Mouse (Mus musculus): ENCODE measurements around the gene Tmem52.
"Not testable (repeated sequence)": the region's sequence is repeated elsewhere in the genome, so short reads cannot be mapped to it uniquely, and the experiment has no call there.

The Tmem52 gene

DNA sequence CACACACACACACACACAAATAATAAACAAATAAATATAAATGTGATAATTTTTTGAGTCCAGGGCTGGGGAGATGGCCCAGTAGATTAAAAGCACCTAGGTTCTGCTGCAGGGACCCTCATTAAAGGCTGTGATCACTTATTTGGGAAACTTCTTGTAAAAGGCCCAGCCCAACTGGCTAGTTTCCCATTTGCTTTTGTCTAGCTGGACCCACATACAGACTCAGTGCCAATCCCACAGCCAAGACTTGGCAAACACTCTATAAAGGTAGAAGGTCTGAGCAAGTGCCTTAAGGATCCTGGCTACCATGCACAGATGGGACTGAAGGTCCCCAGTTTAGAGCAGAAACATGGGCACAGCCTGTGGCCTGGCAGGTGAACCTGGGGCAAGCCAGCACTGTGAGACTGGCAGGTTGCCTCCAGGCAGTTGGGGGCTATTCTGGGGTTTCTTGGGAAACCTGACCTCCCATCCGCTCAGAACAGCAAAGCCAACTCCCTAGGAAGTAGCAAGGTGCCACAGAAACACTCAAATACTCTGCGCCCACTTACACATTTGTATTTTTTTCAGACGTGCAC, 3.9 kb downstream of the Tmem52 start:
- DNase-seq: no peak

DNA sequence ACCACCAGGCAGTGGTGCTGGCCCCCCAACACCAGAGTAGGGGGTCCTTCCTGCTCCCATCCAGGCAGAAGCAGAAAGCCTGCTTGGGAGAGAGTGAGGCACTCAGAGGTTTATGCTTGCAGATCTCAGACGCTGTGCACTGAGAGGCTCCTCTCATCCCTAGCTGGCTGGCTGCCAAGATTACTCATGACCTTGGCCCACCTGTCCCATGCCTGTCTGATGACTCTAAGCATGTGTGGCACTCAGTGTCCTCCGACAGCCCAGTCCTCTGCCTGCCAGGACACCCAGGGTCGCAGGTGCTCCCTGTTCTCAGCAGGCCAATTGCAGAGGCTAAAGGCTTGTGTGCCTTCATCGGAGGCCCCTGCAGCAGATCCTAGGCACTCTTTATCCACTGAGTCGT, 4.4 kb downstream of the Tmem52 start:
- no peak for DNase-seq

GRCm38 (mm10) chr4:155473796-155474195, 4.9 kb downstream of the Tmem52 start:
- not testable (repeated sequence) for DNase-seq

DNA sequence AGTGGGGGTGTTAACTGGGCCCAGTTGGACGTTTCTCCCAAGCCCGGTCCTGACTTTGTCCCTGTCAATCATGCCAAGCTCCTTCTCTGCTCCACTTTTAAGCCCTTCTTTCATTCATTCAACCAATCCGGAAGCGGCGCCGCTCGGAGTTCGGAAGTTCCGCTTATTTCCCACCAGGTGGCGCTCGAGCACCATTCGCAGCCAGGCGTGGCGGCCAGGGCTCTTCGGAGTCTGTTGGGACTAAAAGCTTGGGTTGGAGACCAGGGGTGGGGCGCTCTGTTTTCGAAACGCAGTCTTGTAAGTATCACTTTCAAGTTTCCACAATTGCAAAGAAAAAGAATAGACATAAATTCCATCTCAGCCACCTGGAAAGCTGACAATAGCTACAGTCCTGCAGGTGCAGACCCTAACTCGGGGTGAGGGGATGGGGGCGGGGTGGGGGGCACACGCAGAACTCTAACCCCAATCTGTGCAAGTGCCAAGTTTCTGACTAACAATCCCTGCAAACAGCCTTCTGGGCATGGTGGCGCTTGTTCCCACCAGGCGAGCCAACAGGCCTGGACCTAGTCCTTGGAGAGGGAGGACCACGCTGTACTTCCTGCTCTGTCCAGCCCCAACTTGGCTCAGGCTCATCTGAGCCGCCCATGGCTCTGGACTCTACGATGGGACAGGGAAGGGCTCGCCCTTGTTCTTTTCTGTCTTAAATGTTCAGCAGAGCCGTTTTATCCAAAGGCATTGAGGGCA, 12.6 kb downstream of the Tmem52 start:
- DNase-seq: peak; percentile 89 to 90

DNA sequence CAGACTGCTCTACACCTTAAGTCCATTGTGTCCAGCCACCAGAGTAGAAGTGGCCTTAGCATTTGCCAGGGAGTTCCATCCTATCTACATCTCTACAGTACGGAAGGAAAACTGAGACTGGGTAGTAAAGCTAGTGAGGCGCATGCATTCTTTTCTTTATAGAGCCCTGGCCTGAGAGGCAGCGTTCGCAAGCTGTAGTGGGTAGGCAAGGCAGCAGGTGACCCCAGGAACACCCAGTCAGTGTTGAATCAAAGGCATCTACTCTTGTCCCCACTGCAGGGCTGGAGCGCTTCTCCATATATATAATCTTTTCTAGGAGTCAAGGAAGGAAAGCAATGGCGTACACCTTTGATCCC, 13.2 kb downstream of the Tmem52 start:
- DNase-seq: no peak

DNA sequence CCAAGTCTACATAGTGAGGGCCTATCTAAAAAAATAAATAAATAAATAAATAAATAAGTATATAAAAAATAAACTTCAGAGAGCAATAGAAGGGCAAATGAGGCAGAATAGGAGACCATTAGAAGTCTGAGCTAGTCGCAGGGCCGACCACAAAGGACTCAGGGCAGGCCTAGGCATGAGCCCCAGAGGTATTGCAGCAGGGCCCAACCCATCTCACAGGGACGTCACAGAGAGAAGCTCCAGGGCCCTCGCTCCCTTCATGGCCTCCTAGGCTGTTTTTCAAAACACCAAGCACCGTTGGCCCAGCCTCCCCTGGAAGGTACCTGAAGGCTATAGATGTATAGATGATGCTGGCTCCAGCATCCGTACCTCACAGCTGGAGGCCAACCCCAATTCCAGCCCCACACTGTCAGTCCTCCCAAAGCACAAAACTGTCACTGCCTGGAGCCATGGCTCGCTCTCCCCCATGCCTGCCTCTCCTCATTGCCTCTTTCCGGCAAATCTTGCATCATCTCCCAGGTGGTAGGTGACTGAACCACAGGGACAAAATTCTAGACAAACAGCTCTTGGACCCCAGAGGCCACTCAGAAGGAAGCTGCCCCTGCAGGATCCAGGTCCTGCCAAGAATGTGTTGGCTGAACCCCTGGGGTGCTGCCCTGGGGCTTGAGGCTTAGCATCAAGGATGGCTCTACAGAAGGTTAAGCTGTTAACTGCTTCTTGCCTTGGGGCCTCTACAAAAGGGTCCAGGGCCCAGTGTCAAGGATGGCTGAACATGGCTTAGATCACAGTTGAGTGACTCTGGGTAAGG, 14.0 kb downstream of the Tmem52 start:
- no peak for DNase-seq

- DNase-seq: no peak
Measured at GRCm38 (mm10) chr4:155485521-155485920, 16.6 kb downstream of the Tmem52 start.

DNA sequence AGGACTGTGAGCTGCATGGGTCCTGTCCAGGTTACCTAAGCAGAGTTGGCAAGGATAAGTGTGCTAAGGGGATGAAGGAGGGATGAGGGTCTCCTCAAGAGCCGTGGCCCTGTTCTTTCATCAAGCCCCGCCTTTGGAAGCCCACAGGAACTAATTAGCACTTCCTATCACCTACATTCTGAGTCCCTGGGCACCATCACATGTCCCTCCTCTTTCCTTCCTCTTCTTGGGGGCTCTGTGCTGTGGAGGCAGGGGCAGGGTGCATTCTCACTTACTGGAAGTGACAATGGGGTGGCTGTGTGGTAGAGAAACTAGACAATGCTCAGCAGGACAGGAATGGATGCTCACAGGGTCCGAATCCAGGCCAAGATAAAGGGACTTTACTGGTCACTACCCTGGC, 18.8 kb downstream of the Tmem52 start:
- peak; percentile 33 to 46 for DNase-seq

- no peak for DNase-seq
Measured at GRCm38 (mm10) chr4:155488232-155489025, 19.5 kb downstream of the Tmem52 start.

DNA sequence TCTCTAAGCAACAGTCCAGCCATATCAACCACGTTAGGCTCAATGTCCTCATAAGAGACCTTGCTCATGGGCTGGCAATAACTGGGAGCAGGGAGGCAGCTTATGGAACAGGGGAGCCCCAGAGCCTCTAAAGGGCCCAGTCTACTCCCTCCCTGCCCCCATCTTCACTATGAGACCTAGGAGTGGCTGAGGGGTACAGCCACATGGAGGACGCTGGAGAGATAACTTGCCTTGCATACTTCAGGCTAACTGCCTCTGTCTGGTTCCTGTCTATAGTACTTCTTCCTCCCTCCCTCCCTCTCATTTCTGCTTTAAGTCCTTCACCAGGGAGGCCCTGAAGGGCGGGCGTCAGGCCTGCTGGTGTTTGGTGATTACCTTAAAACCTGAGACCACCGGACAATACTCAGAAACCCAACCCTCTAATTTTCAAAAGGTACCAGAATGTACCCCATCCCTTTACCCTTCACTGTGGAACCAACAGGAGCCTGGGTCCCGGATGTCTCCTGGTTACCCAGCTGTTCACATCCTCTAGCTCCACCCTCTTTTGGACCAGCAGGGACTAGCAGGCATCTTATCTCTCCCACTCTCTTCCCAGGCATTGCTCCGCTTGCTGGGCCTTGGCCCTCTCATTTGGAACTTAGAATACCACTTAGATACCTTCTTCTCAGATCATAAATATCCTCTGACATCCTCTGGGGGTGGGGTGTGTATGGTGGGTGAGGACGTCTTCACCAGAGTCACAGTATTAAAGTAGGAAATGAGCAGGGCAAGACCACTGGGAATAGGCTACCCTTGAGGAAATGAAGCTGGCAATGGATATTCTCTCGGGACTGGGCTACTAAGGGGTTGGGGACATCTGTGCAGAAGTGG, 20.4 kb downstream of the Tmem52 start:
- DNase-seq: no peak

GRCm38 (mm10) chr4:155490456-155490855, 21.5 kb downstream of the Tmem52 start:
- no peak for DNase-seq

DNA sequence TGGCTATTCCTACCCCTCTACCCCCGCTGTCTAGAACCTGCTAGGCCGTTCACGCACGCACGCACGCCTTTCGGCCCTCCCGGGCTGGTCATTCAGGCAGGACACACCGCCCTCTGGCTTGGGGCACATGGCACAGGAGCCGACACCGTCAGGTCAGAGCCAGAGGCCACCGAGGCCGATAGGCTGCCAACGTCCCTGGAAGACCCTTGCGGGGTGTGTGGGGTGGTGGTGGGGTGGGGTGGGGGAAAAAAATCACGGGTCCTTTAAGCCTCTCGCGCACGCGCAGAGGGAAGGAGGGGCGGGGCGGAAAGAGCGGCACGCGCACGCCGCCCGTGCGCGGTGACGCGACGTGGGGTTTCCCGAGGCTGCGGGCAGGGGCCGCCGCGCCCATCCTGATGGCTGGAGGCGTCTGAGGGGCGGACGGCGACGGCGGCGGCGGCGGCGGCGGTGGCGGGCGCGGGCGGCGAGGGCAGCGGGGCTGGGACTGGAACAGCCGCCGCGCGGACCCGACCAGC, 22.1 kb downstream of the Tmem52 start, which contains the start of gene Gnb1:
TSS of gene Gnb1 (plus strand) at position 372 of the 515 bp plus-strand sequence.
- DNase-seq: peak; percentile 98 to 99

DNA sequence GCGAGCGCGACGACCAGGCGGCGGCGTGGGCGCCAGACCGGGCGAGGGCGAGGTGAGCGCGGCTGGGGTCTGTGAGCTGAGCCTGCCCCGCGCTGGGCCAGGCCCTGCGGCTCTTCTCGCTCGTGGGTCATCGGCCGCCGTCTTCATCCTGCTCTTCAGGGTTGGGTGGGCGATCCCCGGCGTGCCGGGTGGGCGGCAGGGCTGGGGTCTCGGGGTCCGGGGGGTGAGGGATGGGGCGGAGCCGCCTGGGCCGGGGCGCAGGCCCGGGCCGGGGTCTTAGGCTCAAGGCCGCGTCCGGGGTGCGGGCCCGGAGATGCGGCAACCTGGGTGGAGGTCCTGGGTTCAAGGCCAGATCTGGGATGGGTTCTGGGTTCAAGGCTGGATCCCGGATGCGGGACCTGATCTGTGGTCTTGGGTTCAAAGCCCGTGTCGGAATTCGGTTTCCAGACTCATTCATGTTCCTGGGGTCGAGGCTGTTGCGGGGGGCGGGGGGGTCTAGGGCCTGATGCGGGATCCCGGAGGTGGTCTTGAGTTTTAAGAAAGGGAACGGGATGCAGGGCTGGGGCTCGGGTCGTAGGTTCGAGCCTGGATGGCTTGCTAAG, 22.7 kb downstream of the Tmem52 start:
- no peak for DNase-seq

DNA sequence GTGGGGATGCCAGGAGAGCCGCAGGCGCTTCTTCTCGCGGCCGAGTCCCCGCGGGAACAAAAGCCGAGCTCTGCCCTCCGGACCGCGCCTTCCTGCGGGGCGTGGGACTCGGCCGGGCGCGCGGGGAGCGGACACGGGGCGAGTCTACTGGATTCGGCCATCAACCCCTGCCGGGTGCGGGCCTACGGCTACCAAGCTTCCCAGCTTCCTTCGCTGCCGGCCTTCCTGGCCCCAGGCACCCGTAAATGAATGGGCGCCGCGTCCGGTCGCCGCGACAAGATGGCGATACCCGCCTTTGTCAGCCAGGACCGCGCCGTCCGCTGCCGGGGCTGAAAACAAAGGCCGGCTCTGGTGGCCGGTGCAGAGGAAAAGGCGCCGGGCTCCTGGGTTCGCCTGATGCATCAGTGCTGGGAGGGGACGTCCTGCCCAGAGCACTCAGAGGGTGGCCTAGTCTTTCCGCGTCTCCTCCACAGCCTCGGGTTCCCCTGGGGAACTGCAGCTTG, 23.3 kb downstream of the Tmem52 start:
- peak; percentile 56 to 63 for DNase-seq

DNA sequence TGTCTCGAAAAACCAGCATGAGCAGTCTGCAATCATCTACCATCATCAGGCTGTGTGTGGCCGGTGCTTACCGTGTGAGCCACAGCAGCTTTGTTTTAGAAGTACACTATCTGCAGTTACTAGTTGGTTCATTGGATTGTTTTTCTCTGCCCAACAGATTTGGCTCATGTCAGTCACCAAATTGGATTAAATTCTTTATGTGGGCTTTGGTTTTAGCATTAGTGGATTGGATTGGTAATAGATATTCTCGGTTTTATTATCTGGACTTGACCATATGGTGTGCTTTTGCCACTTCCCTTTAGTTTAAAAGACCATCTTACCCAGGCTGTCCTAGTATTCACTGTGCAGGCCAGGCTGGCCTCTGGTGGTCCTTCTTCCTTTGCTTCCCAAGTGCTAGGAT, 26.0 kb downstream of the Tmem52 start:
- no peak for DNase-seq

DNA sequence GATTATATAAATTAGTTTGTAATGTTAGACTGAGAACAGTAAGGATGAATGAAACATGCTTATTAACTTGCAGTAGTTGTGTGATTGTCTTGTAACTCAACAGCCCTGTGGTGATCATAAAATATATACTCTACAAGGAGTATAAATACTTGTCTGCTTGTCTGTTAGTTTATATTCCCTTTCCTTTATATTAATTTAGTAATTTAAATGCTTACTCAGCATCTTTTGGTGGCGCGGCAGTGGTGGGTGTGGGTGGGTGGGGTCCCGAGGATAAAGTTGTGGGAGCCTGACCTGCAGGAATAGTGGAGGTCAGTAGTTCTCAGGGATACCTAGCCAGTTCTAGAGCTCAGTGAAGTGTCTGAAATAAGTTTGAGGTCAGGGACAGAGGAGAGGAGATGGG, 29.0 kb downstream of the Tmem52 start:
- DNase-seq: no peak

DNA sequence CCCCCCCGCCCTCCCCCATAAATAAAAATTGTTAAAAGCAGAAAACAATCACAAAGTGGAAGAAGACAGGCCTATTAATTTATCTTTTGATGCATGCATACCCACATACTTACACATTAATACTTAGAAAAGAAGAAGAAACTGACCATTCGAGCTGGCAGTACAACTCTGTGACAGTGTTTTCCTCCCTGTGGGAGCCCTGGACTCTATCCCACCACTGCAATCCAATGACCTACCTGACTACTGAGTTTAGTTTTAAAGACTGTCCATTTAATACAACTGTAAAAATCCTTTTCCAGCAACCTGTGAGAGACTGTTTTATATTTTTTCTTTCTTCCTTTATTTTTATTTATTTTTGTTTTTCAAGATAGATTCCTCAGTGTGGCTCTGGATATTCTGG, 32.2 kb downstream of the Tmem52 start:
- no peak for DNase-seq

DNA sequence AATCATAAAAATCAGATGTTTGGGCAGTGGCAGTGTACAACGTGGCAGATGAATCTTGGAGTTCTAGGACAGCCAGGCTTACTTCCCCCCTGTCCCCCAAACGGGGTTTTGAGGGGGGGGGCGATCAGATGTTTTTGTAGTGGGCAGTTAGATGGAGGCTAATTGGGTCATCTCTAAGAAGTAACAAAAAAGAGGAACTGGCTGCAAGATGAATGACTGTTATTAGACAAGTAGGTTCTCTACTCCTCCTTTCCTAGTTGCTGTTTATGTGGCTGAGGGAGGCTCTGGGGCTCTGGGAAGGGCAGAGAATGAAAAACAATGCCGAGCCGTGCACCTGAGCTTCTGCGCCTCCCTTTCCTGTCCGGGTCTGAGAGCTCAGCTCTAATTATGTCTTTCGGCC, 36.2 kb downstream of the Tmem52 start:
- no peak for DNase-seq

DNA sequence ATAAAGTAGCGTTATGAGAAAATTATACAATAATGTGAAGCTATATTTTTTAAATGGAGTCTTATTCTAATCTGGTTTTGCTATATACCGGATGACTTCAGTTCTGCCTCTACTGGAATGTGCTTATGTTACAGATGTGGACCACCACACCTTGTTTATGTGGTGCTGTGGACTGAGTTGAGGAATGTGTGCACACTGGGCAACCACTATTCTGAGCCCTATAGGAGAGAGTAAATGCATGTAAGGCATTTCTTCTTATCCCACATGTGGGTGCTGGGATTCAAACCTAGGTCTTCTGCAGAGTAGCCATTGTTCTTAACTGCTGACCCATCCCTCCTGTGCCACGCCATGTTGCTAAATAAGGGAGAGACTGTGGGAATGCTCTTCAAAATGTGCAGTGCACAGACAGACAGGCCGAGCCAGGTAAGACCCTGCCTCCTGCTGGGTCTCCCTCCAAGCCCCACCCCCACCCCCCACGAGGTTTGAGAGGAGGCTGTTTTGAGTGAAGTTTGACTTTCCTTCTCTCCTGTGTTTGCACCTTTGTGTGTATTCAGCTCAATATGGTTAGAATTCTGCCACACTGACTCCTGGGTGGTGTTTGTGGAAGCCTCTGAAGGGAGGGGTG, 36.9 kb downstream of the Tmem52 start:
- no peak for DNase-seq

DNA sequence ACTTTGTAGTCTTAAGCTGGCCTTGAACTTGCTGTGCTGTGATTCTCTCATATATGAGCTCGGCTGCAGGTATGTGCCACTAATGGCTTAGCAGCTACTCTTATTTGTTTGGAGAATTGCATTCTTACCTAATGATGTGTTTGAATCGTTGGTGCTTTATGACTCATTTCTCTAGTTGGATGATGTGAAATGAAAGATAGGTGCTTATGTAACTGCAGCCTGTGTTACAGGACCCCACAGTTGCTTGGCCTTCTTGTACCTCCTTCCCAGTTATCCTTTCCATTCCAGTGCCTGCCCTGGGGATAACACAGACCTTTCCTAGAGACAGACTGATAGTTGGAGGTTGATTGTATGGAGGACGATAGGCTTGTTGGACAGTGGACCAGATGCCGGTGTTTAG, 39.7 kb downstream of the Tmem52 start:
- no peak for DNase-seq

DNA sequence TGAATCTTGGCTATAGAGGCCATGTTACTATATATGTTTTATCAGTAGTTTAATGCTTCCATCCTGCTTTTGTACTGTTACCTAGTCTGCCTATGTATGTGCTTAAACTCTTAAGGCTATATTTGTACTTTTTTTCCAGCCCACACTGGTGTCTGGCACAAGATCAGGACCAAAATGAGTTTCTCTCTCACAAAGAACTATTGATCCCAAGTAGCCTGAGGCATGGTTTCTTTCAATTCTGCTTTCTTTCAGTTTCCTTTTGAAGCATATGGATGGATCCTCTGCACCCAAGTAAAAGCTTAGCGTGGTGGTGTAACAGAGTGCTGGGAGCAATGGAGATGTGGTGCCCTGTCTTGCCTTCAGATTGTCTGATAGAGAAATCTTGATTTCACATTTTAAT, 42.1 kb downstream of the Tmem52 start:
- DNase-seq: no peak
